Mouse (Mus musculus) spleen, postnatal 14 days (tissue): Measurements from ENCODE around the gene Sbk1.

ENCODE experiments used
- DNase-seq, 2 experiments: peaks; one replicate each; pipeline ENCODE4 v3.0.0; 2021 to 2022; ENCODE audit warnings: low spot score in 2 of 2

The Sbk1 gene

DNA sequence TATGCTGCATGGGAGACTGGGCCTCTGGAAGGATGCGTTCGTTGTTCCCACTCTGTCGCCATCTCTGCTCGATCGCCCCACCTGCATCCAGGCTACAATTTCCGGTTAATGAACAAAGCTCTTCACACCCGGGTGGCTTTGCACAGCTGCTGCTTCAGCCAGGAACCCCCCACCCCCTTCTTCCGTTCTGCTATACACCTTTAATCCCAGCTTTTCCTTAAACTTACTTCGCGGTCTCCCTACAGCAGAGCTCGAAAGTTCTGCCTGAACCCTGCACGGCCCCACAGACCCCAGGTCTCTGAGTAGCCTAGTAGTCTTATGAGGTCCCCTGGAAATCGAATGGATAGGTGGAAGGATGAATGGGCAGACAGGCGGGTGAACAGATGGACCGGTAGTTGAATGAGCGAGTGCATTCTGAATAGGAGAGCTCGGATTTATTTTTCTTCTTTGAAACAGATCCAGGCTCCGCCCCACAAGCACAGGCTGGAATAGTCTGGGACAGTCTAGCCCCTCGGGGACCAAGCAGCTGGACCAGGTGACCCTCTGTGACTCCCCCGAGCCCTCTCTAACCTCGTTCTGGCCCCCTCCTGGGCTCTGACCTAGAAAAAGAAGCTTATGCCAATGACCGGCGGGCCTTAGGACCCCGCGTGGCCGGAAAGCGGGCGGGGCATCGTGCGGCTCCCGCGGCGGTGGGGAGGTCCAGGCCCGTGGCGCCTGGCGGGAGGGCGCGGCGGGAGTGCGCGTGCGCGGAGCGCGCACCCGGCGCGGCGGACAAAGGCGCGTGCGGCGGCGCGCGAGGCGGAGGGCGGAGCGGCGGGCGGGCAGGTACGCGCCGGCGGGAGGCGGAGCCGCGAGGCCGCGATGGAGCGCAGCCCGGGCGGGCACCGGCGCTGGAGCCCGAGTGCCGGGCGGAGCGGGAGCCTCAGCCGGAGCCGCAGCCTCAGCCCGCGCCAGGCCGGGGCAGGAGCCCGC is at the start of gene Sbk1:
Gene Sbk1 (plus strand): TSS at position 908 of the 972 bp plus-strand sequence.
- DNase-seq: peak; percentile 75 to 83

DNA sequence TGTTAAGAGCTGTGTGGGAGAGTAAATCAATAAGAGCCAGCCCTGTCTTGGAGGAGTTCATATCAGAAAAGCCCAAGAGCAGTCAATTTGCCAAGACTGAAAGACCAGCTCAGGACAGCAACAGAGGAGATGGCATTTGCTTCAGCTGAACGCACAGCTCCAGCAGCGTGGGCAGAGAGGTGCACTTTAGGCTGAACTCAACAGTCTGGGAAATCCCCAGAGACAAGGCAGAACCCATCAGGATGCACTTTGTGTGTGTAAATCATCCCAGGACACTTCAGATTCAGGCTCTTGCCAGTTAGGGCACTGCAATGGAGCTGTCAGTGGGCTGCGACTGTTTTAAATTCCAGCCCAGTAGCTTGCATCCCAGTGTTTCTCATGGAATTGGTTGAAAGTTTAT is 49.7 kb upstream of the Sbk1 start:
- DNase-seq: no peak

DNA sequence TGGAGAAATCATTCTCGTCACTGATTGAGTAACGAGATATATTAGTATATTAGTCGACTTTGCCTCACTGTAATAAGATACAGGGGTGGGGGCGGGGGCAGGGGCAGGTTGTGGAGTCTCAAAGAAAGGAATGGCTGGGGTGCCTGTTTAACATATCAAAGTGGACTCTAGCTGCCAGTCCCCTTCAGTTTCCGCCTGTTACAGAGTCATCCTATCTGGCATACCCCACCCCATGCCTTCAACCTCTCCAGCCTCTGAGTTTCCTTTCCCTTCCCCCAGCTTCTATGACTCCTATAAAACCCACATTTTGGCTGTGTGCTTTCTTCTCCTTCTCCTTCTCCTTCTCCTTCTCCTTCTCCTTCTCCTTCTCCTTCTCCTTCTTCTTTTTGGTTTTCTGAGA is 46.3 kb upstream of the Sbk1 start:
- no peak for DNase-seq

DNA sequence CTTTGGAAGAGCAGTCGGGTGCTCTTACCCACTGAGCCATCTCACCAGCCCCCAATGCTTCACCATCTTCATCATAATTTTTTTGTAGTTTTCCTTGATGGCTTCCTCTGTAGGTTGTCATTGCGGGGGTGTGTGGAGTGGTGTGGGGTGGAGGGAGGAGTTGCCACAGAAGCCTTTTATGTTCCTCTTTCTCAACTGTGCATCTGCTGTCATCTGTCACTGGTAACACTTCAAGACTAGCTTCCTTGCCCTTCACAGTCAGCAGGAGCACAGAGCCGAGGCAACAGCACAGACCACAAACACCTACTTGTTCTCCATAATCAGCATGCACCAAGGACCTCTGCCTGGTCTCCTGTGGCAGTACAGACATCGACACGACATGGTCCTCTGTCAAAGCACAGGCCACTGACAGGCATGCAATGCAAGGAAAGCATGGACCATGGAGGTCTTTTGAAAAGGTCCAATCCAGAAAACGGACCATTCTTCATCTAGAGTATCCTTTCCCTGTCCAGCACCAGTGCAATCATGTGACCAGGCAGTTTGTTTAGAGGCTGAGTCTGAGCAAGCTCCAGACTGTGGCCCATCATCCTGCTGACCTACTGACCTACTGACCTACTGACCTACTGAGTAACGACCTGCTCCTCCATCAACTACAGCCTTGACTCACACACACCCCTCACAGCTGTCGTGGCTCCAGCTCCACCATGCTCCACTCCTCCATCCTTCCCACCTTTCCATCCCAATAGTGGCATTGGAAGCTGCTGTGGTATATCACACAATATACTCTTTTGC is 41.9 kb upstream of the Sbk1 start:
- DNase-seq: peak in 1 of 2 experiments; percentile 16

DNA sequence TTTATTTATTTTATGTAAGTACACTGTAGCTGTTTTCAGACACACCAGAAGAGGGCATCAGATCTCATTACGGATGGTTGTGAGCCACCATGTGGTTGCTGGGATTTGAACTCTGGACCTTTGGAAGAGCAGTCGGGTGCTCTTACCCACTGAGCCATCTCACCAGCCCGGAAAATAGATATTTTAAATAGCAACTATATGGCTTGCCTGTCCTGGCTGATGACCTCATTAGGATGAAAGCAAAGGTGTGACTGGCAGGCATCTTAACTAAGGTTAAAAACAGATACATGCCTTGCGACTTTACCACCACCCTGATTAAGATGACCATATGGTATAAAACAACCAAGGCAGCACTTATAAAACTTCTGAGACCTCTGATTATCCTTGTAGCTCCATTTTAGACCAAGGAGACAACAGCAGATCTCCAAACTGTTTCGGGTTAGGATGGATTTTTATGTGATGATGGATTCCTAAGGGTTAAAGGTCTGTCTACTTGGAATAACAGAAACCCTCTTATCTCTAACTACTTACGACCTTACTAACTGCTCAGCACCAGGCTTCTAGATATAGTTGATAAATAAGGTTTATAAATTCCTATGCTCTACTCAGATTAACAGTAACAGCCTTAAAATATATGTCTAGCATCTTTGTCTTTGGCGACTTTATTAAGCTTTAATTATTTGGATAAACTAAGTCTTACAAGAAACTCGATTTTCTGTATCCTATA is 39.9 kb upstream of the Sbk1 start:
- DNase-seq: no peak

DNA sequence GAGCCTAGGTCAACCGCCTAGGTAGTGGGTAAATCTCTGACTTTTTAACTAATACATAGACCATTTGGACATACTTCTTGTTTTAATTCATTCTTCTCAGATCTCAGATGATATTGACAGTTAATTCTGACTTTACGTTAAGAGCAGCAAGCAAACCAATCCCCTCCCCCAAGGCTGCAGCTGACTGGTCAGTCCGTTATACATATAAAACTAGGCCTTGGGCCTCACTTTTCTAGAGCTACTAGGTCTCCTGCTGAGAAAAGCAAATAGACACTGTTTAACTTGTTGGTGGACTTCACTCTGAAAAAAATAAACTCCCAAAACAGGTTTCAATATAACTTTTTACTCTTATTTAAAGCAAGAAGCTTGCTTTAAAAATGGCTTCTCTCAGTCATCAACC is 37.8 kb upstream of the Sbk1 start:
- no peak for DNase-seq

DNA sequence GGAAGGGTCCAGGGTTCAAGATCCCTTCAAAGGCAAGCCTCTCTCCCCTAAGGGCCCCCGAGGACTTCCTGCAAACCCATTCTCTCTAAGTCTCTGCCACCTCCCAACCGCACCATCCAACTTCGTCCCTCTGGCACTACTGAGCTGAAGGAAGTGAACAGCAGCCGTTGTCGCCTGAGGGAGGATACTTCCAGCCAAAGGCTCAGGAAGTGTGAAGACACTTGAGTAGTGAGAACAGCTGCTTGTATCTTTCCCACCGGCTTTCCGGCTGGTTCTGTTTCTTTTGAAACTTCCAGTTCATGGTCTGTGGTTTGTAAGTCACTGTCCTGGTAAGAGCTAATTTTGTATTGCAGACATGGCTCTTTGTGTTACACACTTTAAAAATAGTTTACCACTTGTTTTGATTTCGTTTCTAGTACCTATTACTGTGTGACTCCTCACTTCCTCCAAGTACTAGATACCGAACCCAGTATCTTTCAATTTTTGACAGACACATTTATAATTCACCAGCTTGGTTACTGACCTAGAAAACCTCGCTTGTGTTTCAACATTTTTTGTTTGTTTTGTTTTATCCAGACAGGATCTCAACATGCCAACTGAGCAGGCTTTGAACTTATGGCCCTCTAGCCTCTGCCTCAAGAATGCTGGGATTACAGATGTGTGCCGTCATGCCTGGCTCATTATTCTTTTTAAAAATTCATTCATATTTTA is 36.2 kb upstream of the Sbk1 start:
- no peak for DNase-seq

DNA sequence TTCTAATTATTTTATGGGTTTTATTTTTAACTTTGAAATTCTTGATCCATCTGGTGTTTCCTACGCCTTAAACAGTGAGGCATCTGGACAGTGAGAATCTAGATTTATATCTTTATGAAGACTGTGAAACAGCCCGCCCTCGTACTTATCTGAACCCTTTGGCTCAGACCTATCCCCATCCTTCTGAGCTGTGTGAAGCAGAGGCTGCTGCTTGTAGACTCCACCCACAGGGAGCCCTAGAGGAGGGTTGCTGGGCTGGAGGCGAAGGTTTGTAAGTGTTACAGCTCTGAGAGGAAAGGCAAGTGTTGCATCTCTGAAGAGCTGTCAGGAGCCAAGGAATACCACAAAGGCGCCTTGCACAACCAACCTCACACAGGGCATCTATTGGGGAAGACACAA is 35.6 kb upstream of the Sbk1 start:
- no peak for DNase-seq

DNA sequence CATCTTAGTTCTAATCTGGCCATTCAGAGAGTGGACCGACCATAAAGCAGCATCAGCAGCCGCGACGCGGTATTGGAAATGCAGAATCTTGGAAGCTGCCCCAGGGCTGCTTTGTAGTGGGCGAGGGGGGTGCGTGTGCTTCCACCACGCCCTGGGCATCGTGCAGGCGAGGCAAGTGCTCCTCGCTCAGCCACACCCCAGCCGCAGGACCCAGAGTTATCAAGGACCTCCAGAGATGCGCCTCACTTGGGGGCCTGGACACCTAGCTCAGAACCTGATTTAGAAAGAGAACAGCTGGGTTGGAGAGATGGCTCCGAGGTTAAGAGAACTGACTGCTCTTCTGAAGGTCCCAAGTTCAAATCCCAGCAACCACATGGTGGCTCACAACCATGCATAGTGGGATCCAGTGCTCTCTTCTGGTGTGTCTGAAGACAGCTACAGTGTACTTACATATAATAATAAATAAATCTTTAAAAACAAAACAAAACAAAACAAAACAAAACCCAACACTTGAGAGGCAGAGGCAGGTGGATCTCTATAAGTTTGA is 31.5 kb upstream of the Sbk1 start:
- no peak for DNase-seq

DNA sequence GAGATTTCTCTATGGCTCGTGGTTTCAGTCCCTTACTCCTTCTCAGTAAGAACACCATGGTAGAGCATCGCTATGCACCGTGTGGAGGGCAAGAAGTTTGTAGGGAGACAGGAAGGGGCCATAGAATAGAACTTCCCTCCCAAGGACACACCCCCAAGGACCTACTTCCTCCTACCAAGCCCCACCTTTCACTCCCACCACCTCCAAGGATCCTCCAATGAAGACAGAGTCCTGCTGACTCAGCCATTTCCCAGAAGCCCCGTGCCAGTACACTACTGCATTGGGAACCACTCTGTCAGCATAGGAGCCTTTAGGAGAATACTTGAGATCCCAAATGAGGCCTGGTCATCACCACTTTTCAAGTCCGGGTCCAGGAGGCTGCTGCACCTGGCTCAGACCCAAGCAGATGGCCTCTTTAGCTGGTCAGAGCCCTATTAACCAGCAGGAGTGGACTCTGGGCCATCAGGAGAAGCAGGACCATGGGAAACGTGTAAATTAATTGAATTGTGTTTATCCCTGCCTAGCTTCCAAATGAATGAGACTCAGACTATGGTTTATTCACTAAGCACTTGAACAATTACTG is 28.2 kb upstream of the Sbk1 start:
- no peak for DNase-seq

DNA sequence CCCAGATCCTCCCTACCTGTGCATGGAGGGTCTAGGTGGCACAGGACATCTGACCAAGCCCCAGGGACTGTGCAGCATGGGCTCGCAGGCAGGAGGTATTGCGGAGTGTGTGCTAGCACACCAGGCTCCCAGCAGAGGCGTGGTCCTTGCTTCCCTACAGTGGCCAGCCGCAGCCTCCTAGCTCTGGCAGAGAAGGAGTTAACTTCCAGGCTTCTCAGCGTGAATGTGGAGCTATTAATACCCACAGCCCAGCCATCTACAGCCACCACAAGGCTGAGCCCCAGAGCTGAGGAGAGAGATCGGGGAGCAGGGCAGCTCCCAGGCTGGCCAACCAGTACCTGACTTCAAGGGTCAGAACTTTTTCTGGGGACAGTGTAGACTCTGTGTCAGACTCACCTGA is 24.3 kb upstream of the Sbk1 start:
- DNase-seq: no peak

DNA sequence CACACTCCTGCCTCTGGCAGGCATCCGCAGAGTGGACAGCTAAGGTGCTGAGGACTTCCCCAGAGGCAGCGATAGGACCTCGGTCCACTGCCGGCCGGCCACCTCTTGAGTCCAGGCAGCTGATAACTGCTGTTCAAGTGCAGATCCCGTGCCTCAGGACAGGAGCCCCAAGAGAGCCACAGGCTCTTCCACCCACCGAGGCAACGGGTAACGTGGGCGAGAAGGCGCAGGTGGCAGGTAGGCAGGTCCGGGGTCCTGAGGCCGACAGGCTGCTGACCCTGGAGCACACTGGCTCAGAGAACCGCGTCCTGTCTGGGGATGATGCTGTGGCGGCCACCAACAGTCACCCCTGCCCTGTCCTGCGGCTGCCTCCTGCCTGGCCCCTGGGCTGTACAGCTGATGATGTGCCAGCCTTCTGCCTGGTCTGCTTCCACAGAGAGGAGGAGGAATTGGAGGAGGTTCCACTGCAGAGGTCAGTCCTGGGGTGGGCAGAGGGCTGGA is 23.7 kb upstream of the Sbk1 start:
- no peak for DNase-seq

DNA sequence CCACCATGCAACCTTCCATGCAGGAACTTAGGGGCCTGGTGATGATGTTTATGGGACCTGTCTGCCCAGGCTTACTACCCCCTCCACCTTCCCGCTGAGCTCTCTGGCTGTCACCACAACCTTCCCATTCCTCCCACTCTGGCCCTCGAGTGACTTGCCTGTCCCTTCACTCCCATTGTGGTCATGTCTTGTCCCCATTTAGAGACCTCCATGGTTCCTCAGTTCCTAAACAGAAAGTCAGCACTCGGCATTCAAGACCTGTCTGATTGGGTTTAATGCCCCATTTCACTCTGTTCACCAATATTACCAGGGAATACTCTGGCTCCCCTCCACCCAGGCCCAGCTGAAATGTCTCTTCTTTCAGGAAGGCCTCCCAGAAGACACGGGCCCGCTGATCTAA is 23.3 kb upstream of the Sbk1 start:
- no peak for DNase-seq

DNA sequence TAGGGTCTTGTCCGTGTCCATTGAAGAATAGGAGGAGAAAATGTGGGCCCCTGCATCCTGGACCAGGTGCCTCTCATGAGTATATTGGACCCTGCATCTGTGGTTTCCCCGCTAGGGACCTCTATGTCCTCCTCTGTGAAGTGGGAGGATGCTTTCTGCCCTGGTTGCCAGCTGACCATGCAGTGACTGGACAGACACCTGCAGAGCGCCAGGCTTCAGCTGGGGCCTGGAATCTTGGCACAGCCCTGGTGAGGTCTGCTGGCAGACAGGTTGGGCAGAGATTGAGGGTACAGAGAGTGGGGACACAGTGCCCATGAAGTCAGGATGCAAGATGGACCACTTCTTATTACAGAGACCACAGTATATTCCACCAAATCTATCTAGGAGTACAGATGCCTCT is 22.4 kb upstream of the Sbk1 start:
- DNase-seq: no peak

DNA sequence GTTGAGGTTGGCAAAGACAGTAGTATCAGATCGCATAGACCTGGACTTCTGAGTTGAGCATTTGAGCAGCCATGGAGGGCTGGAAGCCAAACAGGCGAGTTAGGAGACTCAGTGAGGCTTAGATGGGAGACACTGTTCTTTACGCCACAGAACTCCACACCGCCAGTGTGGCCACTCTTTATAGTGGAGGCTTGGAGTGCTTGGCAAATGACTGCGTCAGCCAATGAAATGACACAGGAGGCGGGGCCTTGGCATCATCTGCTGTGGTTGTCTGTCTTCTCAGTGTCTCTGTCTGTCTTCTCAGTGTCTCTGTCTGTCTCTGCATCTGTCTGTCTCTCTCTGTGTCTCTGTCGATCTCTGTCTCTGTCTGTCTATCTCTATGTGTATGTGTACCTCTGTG is 21.9 kb upstream of the Sbk1 start:
- DNase-seq: no peak

DNA sequence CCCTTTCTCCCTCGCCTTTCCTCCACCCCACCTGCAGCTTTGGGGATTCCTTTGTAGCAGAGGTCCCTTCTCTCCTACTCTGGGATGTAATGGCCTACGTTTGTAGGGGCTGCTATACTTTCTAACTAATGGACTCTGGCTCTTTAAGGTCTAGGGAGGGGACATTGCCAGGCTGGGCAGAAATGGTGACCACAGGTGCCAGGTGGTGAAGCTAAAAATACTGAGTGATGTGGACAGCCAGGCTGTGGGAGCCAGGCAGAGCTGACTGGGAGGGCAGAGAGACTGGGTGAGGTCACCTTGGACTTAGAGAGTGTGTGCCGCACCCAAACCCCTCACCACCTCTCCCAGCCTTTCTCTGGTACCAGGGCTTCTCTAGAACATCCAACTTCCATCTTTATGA is 20.7 kb upstream of the Sbk1 start:
- DNase-seq: no peak

DNA sequence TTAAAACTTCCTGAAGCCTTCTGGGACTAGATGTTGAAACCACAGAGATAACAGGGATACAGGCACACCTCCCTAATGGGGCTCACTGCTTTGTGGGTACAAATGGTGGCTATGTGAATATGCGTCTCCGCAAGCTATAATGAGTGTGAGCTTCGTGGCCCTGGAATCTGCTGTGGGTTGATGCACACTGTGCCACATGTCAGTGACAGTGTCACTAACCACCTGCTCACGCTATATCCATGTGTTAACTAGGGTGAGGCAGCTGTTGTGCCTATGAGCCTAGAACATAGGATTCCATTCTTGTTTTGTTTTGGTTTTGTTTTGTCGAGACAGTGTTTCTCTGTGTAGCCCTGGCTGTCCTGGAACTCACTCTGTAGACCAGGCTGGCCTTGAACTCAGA is 20.2 kb upstream of the Sbk1 start:
- DNase-seq: no peak

DNA sequence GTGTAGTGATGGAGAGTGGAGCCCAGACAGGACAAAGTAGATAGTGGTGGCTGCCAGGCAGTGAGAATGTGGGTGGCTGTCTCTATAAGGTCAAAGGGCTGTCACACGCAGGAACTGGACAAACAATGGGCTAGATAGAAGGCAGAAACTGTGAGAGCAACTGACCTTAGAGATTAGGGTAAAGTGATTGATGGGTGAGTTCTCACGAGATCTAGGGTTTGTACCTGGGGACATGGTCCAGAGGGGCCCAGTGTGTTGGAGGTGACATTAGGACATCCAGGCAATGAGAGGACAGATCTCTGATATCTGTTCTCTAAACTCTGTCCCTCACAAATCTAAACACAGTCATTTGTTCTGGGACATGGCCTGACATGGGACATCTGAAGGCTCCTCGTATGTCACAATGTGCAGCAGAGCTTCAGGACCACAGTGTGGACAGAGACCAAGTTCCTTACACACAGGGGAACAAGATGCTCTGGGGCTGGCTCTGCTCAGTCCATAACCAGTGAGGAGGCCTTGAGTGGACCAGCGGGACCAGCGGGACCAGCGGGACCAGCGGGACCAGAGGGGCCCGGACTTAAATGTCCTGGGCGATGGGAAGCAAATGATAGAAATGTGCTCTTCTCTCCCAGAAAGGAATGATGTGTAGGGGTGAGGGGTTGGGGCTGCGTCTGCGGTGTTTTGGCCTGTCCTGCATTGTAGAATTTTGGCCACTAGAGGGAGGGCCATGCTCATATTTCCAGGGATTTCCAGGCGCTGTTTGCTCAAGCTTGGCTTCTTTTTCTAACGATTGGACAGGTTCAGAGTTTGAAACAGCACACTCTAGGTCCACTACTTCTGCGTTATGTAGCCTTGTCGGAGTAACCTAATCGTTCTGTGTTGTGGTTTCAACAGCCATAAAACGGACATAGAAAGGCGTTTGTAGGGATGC is 11.9 kb upstream of the Sbk1 start:
- DNase-seq: peak in 1 of 2 experiments; percentile 61

DNA sequence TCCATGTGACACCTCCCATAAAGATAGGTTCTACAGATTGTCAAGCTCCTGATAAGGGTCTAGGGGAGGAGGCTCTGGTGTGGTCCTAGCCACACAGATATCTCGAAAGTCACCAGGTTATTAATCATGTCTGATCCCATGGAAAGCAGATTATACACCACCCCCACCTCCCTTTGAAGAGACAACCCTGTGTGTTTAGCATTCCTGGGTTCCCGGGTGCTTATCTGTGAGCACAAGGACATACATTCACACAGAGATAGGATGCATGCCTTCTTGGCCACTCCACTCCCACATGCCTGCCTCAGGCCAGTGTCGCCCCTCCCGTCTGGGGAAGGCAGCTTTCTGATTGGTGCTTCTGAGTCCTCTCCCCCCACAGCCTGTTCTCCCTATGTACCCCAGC is 10.6 kb upstream of the Sbk1 start:
- no peak for DNase-seq

DNA sequence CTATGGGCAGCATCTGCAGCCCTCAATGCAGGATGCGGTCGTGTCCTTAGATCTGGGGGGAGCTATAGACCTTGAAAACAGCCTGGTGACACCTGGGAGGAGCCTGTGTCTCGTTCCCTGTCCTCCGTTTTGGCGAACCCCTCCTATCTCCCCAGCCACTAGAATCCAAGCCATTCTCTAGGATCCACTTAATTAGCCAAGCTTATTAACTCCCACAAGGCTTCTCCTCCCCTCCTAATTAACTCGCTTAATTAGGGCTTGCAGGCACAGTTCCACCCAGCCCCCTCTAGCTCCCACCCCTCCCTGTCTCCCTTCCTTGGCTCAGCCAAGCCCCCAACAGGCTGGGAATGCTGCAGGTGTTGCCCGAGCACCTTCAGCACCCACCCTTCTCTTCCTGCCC is 8.5 kb upstream of the Sbk1 start:
- DNase-seq: no peak
